8 mouse cellular contexts compared by ENCODE assay signal in the genomic region with DNA sequence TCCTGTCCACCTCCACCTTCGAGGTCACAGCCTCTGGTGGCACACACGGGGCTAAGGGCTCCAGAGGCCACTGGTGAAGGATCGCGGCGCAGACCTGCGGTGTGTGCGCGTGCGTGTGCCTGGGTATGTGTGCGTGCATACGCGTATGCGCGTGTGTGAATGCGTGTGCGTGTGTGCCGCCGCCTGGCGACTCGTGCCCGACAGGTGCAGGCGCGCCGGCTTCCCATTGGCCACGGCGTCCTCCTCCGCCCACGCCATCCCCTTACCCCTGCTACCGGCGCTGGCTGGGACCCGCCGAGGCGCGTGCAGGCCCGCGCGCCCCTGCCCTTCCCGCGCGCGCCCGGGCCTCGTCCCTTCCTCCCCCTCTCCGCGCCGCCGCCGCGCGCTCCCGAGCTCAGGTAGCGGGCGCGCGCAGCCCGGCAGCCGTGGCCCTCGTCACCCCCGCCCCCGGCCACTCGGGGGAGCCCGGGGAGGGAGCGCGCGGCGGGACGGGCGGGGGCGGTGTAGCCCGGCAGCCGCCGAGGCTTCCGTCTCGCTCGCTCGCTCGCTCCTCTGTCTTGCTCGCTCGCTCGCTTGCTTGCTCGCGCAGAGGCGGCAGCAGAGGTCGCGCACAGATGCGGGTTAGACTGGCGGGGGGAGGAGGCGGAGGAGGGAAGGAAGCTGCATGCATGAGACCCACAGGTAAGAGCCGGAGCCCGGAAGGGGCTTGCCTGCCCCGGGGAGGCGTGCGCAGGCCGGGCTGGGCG. TPM values are rescaled to one million over a fixed set of nuclear protein-coding genes. Genes with fewer than 3 reads are reported as not detected.
A peak's percentile ranks its signal among the peaks of the same experiment; 100 is the strongest.
DNase-seq lines count a peak whose midpoint lies in the region; ATAC-seq and TF ChIP-seq lines count a peak whose summit lies in the region.

A gene (plus strand): TSS at position 145 of the 746 bp plus-strand sequence.

- peaks cover 8% of the 10 kb centered on the region for H3K4me1 ChIP-seq in heart, embryonic 16.5 days (ENCODE audit: control insufficient read depth, insufficient read depth, low read length)
- no peaks in the 10 kb centered on the region for H3K4me1 ChIP-seq in liver, embryonic 14.5 days (replicated peaks; ENCODE audit: control insufficient read depth in 2 of 2, insufficient read depth in 2 of 2, low read length in 1 of 2)
- peaks cover 18% of the 10 kb centered on the region for H3K4me1 ChIP-seq in neural tube, embryonic 12.5 days

- no peaks in the 10 kb centered on the region for H3K36me3 ChIP-seq in heart, embryonic 16.5 days (ENCODE audit: control insufficient read depth, insufficient read depth)
- H3K36me3 ChIP-seq in liver, embryonic 14.5 days (replicated peaks; ENCODE audit: control insufficient read depth, insufficient read depth, low read depth): no peaks in the 10 kb centered on the region
- H3K36me3 ChIP-seq in neural tube, embryonic 12.5 days: no peaks in the 10 kb centered on the region

- DNase-seq in layer of hippocampus, adult 11-12 months (ENCODE audit: low spot score): peak; percentile 87
- DNase-seq in layer of hippocampus, adult 9-10 months (ENCODE audit: low spot score): no peak
- peak; percentile 78 for DNase-seq in embryo, embryonic 9.5 days (ENCODE audit: extremely low spot score)
- peak; percentile 50 to 71 for DNase-seq in kidney, postnatal 25 days
- no peak for DNase-seq in liver, embryonic 14.5 days (ENCODE audit: low read depth in 3 of 3, low spot score in 3 of 3)
- DNase-seq in thymus, adult 18-20 months: peak; percentile 76 to 86

- WGBS in heart, embryonic 16.5 days: under 1% methylated on average over 79 of the region's 95 CpGs
- under 1% methylated on average over 78 of the region's 95 CpGs for WGBS in liver, embryonic 14.5 days (ENCODE audit: insufficient replicate concordance)
- WGBS in neural tube, embryonic 12.5 days: under 1% methylated on average over 81 of the region's 95 CpGs

- no peak for TF ChIP-seq CTCF in liver, embryonic 14.5 days (IDR thresholded peaks at IDR 0.05; ENCODE audit: low read depth)

- H3K4me2 ChIP-seq in heart, embryonic 16.5 days (ENCODE audit: low read depth, low read length): peak within 1 kb of the TSS; percentile 81
- peak within 1 kb of the TSS; percentile 59 for H3K4me2 ChIP-seq in liver, embryonic 14.5 days (ENCODE audit: low read depth)
- H3K4me2 ChIP-seq in neural tube, embryonic 12.5 days (replicated peaks): peak within 1 kb of the TSS; percentile 87

- ATAC-seq in heart, embryonic 16.5 days (replicated peaks; ENCODE audit: extremely low read depth, insufficient read depth, low FRiP score): peak; percentile 88
- ATAC-seq in liver, embryonic 14.5 days (ENCODE audit: insufficient read depth): peak; percentile 41; the same call in 1 of the 2 replicates
- ATAC-seq in neural tube, embryonic 12.5 days (ENCODE audit: low FRiP score, low read depth): peak; percentile 91

- peak within 1 kb of the TSS; percentile 64 for H3K4me3 ChIP-seq in heart, embryonic 16.5 days (ENCODE audit: low read length)
- H3K4me3 ChIP-seq in liver, embryonic 14.5 days (ENCODE audit: insufficient read depth in 1 of 2, low read depth in 2 of 2, low read length in 2 of 2): peak within 1 kb of the TSS; percentile 18 to 43
- H3K4me3 ChIP-seq in neural tube, embryonic 12.5 days: peak within 1 kb of the TSS; percentile 62

- H3K27me3 ChIP-seq in heart, embryonic 16.5 days (ENCODE audit: control insufficient read depth, insufficient read depth, low read length): peaks cover 14% of the 10 kb centered on the region
- peaks cover 19% of the 10 kb centered on the region for H3K27me3 ChIP-seq in liver, embryonic 14.5 days (ENCODE audit: control insufficient read depth, insufficient read depth, low read length)
- peaks cover 5% of the 10 kb centered on the region; the same call in 1 of the 2 replicates for H3K27me3 ChIP-seq in neural tube, embryonic 12.5 days (replicated peaks)

- TF ChIP-seq EP300 in liver, embryonic 14.5 days (IDR thresholded peaks at IDR 0.05; ENCODE audit: low read depth): no peak

- H3K9me3 ChIP-seq in heart, embryonic 16.5 days (replicated peaks; ENCODE audit: control insufficient read depth, low read length): no peaks in the 10 kb centered on the region
- H3K9me3 ChIP-seq in liver, embryonic 14.5 days (ENCODE audit: control insufficient read depth, low read length): no peaks in the 10 kb centered on the region
- no peaks in the 10 kb centered on the region for H3K9me3 ChIP-seq in neural tube, embryonic 12.5 days

- no peak within 1 kb of the TSS for H3K27ac ChIP-seq in heart, embryonic 16.5 days (ENCODE audit: low read length)
- H3K27ac ChIP-seq in liver, embryonic 14.5 days: no peak within 1 kb of the TSS
- peak within 1 kb of the TSS; percentile 74 for H3K27ac ChIP-seq in neural tube, embryonic 12.5 days

- H3K9ac ChIP-seq in heart, embryonic 16.5 days (ENCODE audit: low read length): peak within 1 kb of the TSS; percentile 62
- no peak within 1 kb of the TSS for H3K9ac ChIP-seq in liver, embryonic 14.5 days (replicated peaks)
- H3K9ac ChIP-seq in neural tube, embryonic 12.5 days: peak within 1 kb of the TSS; percentile 71

RNA-seq across cellular contexts. Expression of the gene that starts here (rescaled TPM):
- polyA plus RNA-seq in heart, embryonic 16.5 days (2015; fragmentation: Nextera tagmentation; extraction: Ambion mirVana): 5.3 and 5.6 TPM in 2 replicates
- 0.60 and 0.61 TPM in 2 replicates for polyA plus RNA-seq in liver, embryonic 14.5 days (2012; rRNA removed)
- polyA plus RNA-seq in liver, embryonic 14.5 days (2014; fragmentation: Nextera tagmentation; extraction: Ambion mirVana): 0.57 and 0.74 TPM in 2 replicates
- 39.9 and 42.7 TPM in 2 replicates for polyA plus RNA-seq in neural tube, embryonic 12.5 days (2016; fragmentation: Nextera tagmentation; extraction: Ambion mirVana)

Comparison
In these comparisons a context has a peak if more than half of its experiments do, and no peak if none do; other contexts are left out.
1. DNase-seq: peak in layer of hippocampus, adult 11-12 months (single experiment), embryo, embryonic 9.5 days (single experiment), kidney, postnatal 25 days (2 of 2) and thymus, adult 18-20 months (2 of 2); none in layer of hippocampus, adult 9-10 months (single experiment) and liver, embryonic 14.5 days (0 of 3).
2. Peak in ATAC-seq, H3K4me3 ChIP-seq and H3K4me2 ChIP-seq in liver, embryonic 14.5 days; RNA of the gene not detected or under 1 TPM.
3. ATAC-seq: peak in every context shown above with its lines; median percentile 91 in neural tube, embryonic 12.5 days; 88 in heart, embryonic 16.5 days; 41 in liver, embryonic 14.5 days.
4. Peak in every context shown above with its lines, with median percentiles within 50 percentile points of each other: H3K4me2 ChIP-seq and H3K4me3 ChIP-seq.